Mouse (Mus musculus): ENCODE results near the gene Gpr65.
"Not testable (repeated sequence)": the region's sequence is repeated elsewhere in the genome, so short reads cannot be mapped to it uniquely, and the experiment has no call there.

The Gpr65 gene

DNA sequence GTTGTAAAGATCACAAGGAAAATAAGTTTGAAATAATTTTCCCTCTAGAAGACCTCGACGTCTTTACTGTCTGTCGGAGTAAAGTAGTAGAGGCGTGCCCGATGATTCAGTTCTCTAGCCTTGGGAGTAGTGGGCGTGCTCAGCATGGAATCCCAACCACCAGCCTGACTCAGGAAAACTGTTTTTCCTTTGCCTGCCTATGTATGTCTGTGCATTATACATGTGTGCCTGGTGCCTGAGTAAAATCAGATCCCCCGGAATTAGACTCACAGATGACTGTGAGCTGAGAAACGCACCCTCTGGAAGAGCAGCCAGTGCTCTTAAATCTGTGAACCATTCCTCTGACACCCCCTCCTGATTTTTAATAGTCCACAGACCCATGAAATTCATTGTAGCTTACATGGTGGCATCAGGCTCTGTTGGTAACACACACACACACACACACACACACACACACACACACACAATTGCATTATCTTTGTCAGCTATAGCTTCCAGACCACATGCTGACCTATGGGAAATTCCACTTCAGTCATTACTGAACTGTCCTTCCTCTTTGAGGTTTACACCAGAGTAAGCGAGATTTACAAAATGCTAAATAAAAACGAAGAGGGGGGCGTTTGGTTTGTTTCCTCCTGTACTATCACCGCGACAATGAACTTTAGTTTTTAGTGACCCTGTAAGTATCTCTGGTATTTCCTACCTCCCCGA, 14.5 kb downstream of the Gpr65 start:
- no peak for DNase-seq (ENCODE audit: extremely low read depth, low read depth, low spot score)

DNA sequence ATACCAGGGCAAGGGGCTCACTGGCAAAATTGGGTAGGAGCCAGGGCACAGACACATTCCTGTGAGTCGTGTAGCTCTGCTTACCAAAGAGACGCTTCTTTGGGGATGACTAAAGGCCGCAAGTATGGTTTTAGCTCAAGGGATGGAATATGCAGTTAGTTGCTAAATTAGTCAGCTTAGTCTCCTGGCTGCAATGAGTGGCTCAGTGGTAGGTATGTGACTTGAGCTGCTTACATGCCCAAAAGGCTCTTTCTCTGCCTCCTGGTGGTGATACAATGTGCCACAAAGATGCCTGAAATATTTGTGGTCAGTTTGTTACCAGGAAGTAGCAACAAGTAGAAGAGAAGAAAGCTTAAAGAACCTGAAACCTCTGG, 15.0 kb downstream of the Gpr65 start:
- DNase-seq (ENCODE audit: extremely low read depth, low read depth, low spot score) = no peak

DNA sequence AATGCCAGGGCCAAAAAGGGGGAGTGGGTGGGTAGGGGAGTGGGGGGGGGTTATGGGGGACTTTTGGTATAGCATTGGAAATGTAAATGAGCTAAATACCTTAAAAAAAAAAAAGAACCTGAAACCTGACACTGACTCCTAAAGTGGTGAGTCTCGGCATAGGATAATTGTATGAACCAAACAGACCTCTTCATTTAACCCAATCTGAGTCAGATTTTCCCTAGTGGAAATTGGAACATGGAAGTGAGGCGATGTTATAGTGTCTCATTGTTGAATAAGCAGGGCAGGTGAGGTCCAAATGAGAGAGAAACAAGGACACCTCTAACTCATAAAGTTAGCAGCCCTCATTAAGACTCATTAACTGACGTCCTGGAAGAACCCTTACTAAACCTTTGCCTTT, 16.0 kb downstream of the Gpr65 start:
- DNase-seq (ENCODE audit: extremely low read depth, low read depth, low spot score) = no peak

DNA sequence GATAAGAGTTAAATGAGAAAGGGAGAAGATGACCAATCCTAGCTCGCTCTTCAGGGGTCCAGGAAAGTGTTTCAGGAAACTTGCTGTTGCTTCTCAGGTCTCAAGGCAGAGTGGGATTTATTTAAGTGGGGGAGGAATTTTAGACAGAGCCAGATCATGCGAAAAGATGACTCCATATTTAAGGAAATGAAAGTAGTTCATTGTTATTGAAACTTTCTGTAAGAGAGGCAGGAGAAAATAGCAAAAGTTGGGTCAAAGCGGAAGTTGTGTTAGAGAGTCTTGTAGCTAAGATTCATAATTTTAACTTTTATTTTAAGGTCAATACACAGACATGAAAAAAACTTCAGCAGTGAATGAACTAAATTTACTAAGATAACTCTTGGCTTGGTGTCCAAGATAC, 22.0 kb downstream of the Gpr65 start:
- DNase-seq (ENCODE audit: extremely low read depth, low read depth, low spot score) = no peak

DNA sequence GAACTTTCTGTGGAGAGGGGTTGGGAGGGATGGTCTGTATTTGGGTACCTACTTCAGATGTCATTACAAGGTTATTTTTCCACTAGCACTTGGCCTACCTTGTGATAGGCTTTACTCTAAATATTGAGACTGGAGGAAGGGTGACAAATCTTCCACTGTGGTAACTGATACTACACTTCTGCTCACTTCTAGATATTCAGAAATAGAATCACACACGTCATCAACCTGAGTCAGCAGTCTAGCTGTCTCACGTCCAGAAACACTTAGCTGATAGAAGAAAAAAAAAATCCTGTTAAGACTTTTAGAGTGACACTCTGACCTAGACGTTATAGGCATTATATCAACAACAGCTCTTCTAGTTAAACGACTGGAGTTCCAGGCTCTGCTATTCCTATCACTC, 23.8 kb downstream of the Gpr65 start:
- no peak for DNase-seq (ENCODE audit: extremely low read depth, low read depth, low spot score)

DNA sequence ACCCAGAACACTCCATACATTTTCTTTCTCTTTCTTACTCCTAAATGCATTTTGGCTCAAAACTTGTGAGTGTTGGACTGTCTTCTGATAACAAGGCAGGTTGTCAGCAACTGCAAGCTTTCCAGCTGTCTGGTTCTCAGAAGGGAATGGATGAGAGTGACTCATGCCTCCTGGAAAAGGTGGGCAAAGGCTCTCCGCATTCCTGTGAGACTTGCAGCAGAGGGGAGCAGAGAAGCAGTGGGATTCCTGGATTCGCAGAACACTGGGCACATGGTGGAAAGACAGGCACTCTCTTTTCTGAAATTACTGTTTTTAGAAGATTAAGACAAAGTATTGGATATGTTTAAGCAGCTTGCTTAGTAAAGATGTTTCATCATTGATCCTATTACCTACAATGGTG, 25.8 kb downstream of the Gpr65 start:
- no peak for DNase-seq (ENCODE audit: extremely low read depth, low read depth, low spot score)

DNA sequence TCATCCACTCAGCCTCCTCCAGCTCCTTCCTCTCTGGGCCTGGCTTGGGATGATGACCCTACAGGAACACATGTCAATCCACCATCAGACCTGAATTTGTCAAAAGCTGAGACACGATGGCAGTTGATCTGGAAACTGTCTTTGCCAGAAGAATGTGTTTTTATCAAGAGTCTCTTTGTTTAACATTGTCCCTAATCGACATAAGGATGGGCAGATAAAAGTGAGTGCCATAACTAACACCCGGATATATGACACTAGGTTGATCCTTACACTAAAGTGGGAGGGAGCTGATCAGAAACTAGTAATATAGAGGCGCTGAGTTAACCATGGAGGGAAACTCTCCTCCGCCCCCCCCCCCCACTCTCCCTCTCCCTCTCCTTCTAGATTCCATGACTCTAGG, 33.5 kb downstream of the Gpr65 start:
- no peak for DNase-seq (ENCODE audit: extremely low read depth, low read depth, low spot score)

DNA sequence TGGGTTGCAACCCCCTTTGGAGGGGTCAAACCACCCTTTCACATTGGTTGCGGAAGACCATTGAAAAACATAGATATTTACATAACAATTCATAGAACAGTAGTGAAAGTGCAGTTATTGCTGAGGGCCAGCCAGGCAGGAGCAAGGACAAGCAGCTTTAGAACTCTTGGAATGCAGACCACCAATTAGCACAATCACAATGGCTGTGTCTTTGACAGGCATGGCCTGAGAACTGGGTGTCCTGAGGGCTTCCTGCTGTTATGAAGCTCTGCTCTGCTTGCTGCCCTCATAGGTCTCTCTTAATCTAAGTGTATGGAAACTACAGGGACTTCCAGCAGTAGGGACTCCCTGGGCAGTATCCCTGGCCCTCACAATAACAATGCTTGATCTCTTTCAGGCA, 34.6 kb downstream of the Gpr65 start:
- no peak for DNase-seq (ENCODE audit: extremely low read depth, low read depth, low spot score)

DNA sequence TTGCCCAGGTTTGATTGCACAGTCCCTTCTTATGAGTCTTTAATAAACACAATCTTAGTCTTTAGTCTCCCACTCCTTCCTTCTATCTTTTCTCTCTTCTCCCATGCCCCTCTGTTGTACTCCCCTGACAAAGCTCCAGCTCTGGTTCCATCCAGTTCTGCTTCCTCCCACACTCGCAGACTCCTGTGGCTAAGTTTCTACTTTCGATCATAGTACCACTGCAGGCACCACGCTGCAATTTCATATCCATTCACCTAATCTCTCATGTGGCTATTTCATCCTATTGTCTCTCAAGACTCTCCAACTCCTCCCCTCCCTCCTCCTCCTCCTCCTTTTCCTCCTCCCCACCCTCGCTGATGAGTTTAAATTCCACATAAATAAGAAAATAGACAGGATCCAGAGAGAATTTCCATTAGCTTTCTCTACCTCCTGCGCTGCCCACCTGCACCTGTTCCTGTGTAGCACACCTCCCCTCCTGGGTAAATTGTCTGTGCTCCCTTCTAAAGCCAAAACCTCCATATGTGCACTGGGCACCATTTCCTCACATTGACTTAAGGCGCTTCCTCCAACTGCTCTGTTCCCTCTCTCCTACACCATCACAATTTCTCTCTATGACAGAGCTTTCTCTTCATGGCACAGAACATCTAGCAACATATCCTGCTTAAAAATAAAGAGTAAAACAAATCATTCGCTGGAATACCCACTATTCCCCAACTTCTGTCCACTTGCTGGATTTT, 38.9 kb downstream of the Gpr65 start:
- no peak for DNase-seq (ENCODE audit: extremely low read depth, low read depth, low spot score)

DNA sequence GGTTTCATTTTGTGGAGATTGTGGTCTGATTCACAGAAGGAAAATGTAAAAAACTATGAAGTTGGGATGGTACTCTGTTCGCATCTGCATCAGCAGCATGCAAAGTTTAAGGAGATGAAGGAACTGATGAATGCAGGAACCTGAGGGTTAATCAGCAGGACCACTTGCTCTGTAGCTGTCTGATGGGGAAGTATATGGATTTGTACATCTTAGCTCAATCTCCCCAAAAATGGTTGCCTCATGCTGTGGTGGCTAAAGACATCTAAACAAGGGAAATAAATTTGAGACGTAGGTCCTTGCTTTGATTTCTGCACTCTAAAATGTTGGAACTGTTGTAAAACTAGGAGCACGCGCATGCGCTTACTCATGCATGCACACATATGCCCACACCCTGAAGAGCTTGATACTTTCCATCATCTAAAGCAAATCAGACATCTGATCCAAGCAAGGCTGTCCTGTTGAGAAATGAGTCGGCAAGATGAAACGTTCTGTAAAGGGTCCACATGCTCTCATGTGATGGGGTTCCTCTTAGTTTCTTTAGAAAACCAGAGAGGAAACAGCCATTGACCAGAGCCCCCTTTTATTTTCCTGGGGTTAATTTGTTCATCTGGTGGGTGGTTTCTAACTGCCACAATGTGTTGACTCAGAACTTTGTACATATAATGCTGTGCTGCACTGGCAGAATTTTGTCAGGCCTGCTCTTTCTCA, 43.1 kb downstream of the Gpr65 start:
- DNase-seq (ENCODE audit: extremely low read depth, low read depth, low spot score) = no peak

DNA sequence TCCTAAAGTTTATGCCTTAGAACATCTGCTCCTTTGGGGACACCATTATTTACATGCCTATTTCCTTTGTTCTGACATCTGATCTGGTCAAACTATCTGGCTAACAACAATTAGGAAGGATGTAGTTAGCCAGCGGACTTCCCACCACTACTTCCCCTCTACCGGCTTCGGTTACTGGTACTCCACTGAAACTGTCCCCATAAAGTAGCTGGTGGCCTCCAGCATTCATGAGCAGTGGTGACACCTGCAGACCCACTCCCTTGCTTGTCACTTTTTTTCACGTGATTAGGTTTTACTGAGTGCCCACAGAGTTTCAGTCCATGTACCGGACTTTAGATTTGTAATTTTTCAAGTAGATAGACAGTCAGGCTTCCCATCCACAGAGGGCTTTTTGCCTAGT, 47.5 kb downstream of the Gpr65 start:
- no peak for DNase-seq (ENCODE audit: extremely low read depth, low read depth, low spot score)

DNA sequence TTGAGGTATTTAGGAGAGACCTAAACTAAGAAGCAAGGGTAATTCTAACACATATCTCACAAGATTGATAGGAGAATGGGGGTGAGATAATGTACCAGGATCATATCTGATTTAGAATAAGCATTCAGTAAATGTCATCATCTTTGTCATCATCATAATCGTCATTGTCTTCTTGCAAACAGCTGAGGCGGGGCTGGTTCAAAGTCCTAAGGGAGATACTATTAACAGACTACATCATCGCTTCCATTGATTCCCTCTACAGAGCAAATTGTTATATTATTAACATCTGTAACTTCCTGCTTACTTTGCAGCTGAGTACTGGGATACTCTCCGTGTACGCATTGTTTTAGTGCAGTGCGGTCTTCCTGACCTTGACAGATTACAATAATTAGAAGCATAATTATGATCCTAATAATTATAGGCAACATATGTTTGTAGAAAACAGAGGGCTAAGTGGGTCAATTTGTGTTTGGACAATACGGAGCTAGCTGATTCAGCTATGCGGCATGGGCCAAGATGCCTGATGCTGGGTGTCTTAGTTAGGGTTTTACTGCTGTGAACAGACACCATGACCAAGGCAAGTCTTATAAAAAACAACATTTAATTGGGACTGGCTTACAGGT, 49.4 kb downstream of the Gpr65 start:
- DNase-seq (ENCODE audit: extremely low read depth, low read depth, low spot score) = no peak

DNA sequence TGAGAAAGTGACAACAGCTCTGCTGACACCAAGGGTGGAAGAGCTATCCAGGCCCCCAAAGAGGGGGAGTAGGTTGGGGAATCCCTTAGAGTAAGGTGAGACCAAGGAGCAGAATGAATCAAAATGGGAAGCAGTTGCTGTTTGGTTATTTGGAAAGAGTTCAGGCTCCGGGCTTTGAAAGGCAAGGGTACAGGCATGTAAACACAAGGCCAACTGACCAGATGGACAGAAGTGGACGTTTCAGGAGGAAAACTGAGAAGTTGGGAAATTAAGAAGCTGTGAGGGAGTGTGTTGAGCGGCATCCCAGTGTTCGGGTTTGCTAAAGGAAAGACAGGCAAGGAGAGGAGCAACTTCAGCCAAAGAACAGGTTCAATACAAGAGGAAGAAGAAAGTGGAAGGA, 54.0 kb downstream of the Gpr65 start:
- no peak for DNase-seq (ENCODE audit: extremely low read depth, low read depth, low spot score)

DNA sequence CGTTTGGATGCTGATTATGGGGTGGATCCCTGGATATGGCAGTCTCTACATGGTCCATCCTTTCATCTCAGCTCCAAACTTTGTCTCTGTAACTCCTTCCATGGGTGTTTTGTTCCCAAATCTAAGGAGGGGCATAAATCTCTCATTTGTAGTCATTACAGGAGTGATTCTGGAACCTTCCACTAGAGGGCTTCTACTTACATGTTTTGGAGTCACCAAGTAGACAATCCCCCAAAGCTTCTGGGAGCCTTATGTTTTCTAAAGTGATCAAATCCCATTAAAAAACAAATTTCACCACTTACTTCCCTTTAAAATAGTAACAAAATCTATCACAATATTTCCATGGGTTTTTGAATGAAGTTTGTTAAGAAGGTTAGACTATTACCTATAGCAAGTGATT, 55.7 kb downstream of the Gpr65 start:
- DNase-seq (ENCODE audit: extremely low read depth, low read depth, low spot score) = not testable (repeated sequence)
